Mouse (Mus musculus) T-helper 17 cell (primary cell): ENCODE measurements around the gene Stk31.
"Not testable (repeated sequence)": the region's sequence is repeated elsewhere in the genome, so short reads cannot be mapped to it uniquely, and the experiment has no call there.

Experiments
- in situ Hi-C, 2 experiments: fragments of 300-600 bp; cut with MboI, MseI; formaldehyde crosslinking; loops; 1 replicate in 1 of 2; 2 replicates in 1 of 2; pipeline ENCODE4 v1.15.1; 2025; ENCODE audit warnings: high pct_unique_total_duplicates in 2 of 2

The Stk31 gene

GRCm38 (mm10) chr6:49395316-49395715, at the start of gene Stk31:
TSS of gene Stk31 (plus strand) at chr6:49395604.
- in situ Hi-C loops = loop anchor here in 1 of 2 experiments (5.0 kb wide), 1 partner anchor 118 kb away; no protein-coding TSS in a partner anchor

GRCm38 (mm10) chr6:49349826-49350225, 45.6 kb upstream of the Stk31 start:
- in situ Hi-C loops = no loop called here

GRCm38 (mm10) chr6:49354613-49355012, 40.8 kb upstream of the Stk31 start:
- in situ Hi-C loops = no loop called here

GRCm38 (mm10) chr6:49355171-49355570, 40.2 kb upstream of the Stk31 start:
- in situ Hi-C loops = no loop called here

GRCm38 (mm10) chr6:49360420-49360819, 35.0 kb upstream of the Stk31 start:
- in situ Hi-C loops = loop anchor here in 1 of 2 experiments (10.0 kb wide), 1 partner anchor 86 kb away; no protein-coding TSS in a partner anchor

- in situ Hi-C loops = loop anchor here (5.0 to 10.0 kb wide), 2 partner anchors 93 to 100 kb away; no protein-coding TSS in a partner anchor
These were observed 28.0 kb upstream of the Stk31 start, which contains the start of gene Fam221a for GRCm38 (mm10) chr6:49367159-49368054. TSS of gene Fam221a (plus strand) at chr6:49367739.

- in situ Hi-C loops = loop anchor here (5.0 to 10.0 kb wide), 2 partner anchors 93 to 101 kb away; no protein-coding TSS in a partner anchor
These were observed 27.2 kb upstream of the Stk31 start for GRCm38 (mm10) chr6:49368212-49368611.

- in situ Hi-C loops = no loop called here
These were observed 22.7 kb upstream of the Stk31 start for GRCm38 (mm10) chr6:49372705-49373104.

- in situ Hi-C loops = no loop called here
These were observed 21.5 kb upstream of the Stk31 start for GRCm38 (mm10) chr6:49373943-49374342.

GRCm38 (mm10) chr6:49378328-49378727, 17.1 kb upstream of the Stk31 start:
- in situ Hi-C loops = no loop called here

- in situ Hi-C loops = no loop called here
These were observed 1.1 kb upstream of the Stk31 start for GRCm38 (mm10) chr6:49394276-49394675.

GRCm38 (mm10) chr6:49397466-49397865, 2.1 kb downstream of the Stk31 start:
- in situ Hi-C loops = loop anchor here in 1 of 2 experiments (5.0 kb wide), 1 partner anchor 120 kb away; no protein-coding TSS in a partner anchor

GRCm38 (mm10) chr6:49398365-49398764, 3.0 kb downstream of the Stk31 start:
- in situ Hi-C loops = loop anchor here in 1 of 2 experiments (5.0 kb wide), 1 partner anchor 121 kb away; no protein-coding TSS in a partner anchor

GRCm38 (mm10) chr6:49410830-49411229, 15.4 kb downstream of the Stk31 start:
- in situ Hi-C loops = no loop called here

GRCm38 (mm10) chr6:49412967-49413366, 17.6 kb downstream of the Stk31 start:
- in situ Hi-C loops = not testable (repeated sequence)

GRCm38 (mm10) chr6:49415971-49416370, 20.6 kb downstream of the Stk31 start:
- in situ Hi-C loops = no loop called here

GRCm38 (mm10) chr6:49437306-49437705, 41.9 kb downstream of the Stk31 start:
- in situ Hi-C loops = no loop called here

GRCm38 (mm10) chr6:49458112-49458511, 62.7 kb downstream of the Stk31 start:
- in situ Hi-C loops = no loop called here

GRCm38 (mm10) chr6:49483205-49483604, 87.8 kb downstream of the Stk31 start:
- in situ Hi-C loops = no loop called here

- in situ Hi-C loops = no loop called here
These were observed 96.1 kb downstream of the Stk31 start for GRCm38 (mm10) chr6:49491526-49491925.

- in situ Hi-C loops = loop anchor here in 1 of 2 experiments (5.0 kb wide), 2 partner anchors 393 to 778 kb away; no protein-coding TSS in a partner anchor
These were observed 123.6 kb downstream of the Stk31 start for GRCm38 (mm10) chr6:49519053-49519452.
